Mouse (Mus musculus) limb, embryonic 13.5 days (tissue): ENCODE measurements around the gene Zfp408. TPM values are rescaled to one million over a fixed set of nuclear protein-coding genes. Genes with fewer than 3 reads are reported as not detected.
"Not testable (repeated sequence)": the region's sequence is repeated elsewhere in the genome, so short reads cannot be mapped to it uniquely, and the experiment has no call there.

Source experiments
- ATAC-seq: fragments of 200-750 bp; cut with Nextera tagmentation; 2 replicates; pipeline ENCODE4 v1.8.0; 2017; ENCODE audit warnings: low read depth, moderate number of reproducible peaks, moderate TSS enrichment; ENCODE audit not compliant: low FRiP score
- H3K27ac ChIP-seq: fragments of 300-500 bp; sonication (generic); 2 replicates; pipeline ENCODE4 v1.5.1; 2015; ENCODE audit warnings: inconsistent platforms, mild to moderate bottlenecking, moderate library complexity
- H3K27me3 ChIP-seq: fragments of 300-500 bp; sonication (generic); 2 replicates; pipeline ENCODE4 v1.6.1; 2015; ENCODE audit warnings: mild to moderate bottlenecking, inconsistent platforms
- H3K36me3 ChIP-seq: fragments of 300-500 bp; sonication (generic); 2 replicates; pipeline ENCODE4 v1.6.1; 2015; ENCODE audit warnings: inconsistent platforms, mild to moderate bottlenecking, moderate library complexity
- H3K4me1 ChIP-seq: fragments of 300-500 bp; sonication (generic); 2 replicates; pipeline ENCODE4 v1.6.1; 2015; ENCODE audit warnings: inconsistent platforms
- H3K4me2 ChIP-seq: fragments of 300-500 bp; sonication (generic); replicated peaks from 2 replicates; pipeline ENCODE4 v1.6.1; 2015; ENCODE audit warnings: inconsistent platforms, mild to moderate bottlenecking, moderate library complexity
- H3K4me3 ChIP-seq: fragments of 300-500 bp; sonication (generic); 2 replicates; pipeline ENCODE4 v1.5.1; 2015; ENCODE audit warnings: moderate library complexity, mild to moderate bottlenecking, inconsistent platforms
- H3K9ac ChIP-seq: fragments of 300-500 bp; sonication (generic); 2 replicates; pipeline ENCODE4 v1.6.1; 2015; ENCODE audit warnings: mild to moderate bottlenecking, inconsistent platforms
- H3K9me3 ChIP-seq: fragments of 300-500 bp; sonication (generic); 2 replicates; pipeline ENCODE4 v1.6.1; 2016; ENCODE audit warnings: inconsistent platforms
- WGBS: fragments of 180-500 bp; shearing (Covaris S2); methylation state at CpG from one replicate; pipeline ENCODE4 v1.1.7; 2015; 5-methylcytosine and 5-hydroxymethylcytosine counted together
- polyA plus RNA-seq: library from polyadenylated mRNA; unstranded; fragments of >200 nt; fragmentation: Nextera tagmentation; extraction: Ambion mirVana; gene quantifications from 2 replicates; pipeline ENCODE4 v1.2.1, GENCODE M21; 2015

Gene Zfp408
- polyA plus RNA-seq, 1 experiment from 2014 or later = 15.6 TPM

DNA sequence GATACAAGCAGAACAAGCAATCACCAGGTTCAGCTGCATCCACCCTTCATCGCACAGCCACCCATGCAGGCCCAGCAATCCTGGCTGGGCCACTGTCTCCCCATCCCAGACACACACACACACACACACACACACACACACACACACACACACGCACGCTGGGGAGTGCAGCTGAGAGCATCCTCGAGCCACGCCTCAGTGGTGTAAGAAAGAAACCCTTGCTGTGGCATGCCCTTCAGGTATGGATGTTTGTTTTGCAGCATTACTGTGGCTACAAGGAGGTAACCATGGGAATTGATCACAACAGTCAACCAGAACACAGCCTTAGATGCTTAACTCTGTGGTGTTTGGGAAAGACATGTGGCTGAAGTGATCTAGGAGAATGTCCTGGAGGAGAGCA lies 17.3 kb downstream of the Zfp408 start:
- Histone ChIP-seq H3K27me3 (no peaks in the 10 kb centered on the region), H3K9me3 (no peaks in the 10 kb centered on the region)

DNA sequence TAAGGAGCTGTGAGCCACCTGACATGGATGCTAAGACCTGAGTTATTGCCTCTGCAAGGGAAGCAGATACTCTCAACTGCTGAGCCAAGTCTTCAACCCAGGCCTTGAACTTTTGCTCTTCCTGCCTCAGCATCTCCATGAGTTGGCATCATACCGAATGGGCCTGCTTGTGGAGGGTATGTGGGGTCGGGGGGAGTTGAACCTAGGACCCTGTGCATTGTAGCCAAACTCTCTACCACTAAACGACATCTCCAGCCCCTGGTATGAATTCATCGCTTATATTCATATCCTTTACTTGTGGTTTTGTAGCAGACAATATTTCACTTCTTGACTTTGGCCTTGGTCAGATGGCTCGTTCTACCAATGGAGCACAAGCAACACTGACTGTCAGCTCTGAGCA lies 17.8 kb downstream of the Zfp408 start:
- H3K4me2 ChIP-seq = no peak overlapping the region
- 85% methylated on average over 5 of the region's 5 CpGs for WGBS
- H3K4me3 ChIP-seq = no peak overlapping the region
- H3K4me1 ChIP-seq = no peaks in the 10 kb centered on the region
- no peaks in the 10 kb centered on the region for H3K27me3 ChIP-seq
- no peak overlapping the region for H3K27ac ChIP-seq
- H3K36me3 ChIP-seq = no peaks in the 10 kb centered on the region
- no peaks in the 10 kb centered on the region for H3K9me3 ChIP-seq
- ATAC-seq = no peak
- H3K9ac ChIP-seq = no peak overlapping the region

More for the DNA sequence above, 17.3 kb downstream of the Zfp408 start:
- 75% methylated on average over 5 of the region's 5 CpGs for WGBS
- Histone ChIP-seq H3K4me1 (no peaks in the 10 kb centered on the region), H3K9ac (no peak overlapping the region), H3K4me3 (no peak overlapping the region), H3K27ac (no peak overlapping the region), H3K4me2 (no peak overlapping the region), H3K36me3 (no peaks in the 10 kb centered on the region)
- ATAC-seq = no peak

DNA sequence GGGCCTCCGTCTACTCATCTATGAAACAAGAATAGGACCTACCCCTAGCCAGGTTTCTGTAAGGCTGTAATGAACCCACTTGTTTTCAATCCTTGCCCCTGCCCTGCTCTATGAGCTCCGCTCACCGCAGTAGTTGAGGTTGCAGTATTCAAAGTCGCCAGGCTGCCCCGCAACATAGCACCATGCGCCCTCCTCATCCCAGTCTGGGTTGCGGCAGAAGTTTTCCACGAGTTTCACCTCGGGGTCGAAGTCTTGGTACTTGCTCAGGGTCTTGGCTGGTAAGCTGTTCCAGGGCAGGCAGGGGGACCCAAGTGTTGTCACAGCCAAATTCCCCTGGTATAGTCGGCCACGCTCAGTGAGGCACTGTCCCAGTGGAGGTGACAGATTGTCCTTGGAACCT lies 19.2 kb downstream of the Zfp408 start:
- no peak overlapping the region for H3K4me3 ChIP-seq
- H3K27ac ChIP-seq = no peak overlapping the region
- 88% methylated on average over 12 of the region's 12 CpGs for WGBS
- no peaks in the 10 kb centered on the region for H3K9me3 ChIP-seq
- no peaks in the 10 kb centered on the region for H3K4me1 ChIP-seq
- H3K4me2 ChIP-seq = no peak overlapping the region
- no peaks in the 10 kb centered on the region for H3K27me3 ChIP-seq
- ATAC-seq = no peak
- H3K36me3 ChIP-seq = no peaks in the 10 kb centered on the region
- H3K9ac ChIP-seq = no peak overlapping the region

DNA sequence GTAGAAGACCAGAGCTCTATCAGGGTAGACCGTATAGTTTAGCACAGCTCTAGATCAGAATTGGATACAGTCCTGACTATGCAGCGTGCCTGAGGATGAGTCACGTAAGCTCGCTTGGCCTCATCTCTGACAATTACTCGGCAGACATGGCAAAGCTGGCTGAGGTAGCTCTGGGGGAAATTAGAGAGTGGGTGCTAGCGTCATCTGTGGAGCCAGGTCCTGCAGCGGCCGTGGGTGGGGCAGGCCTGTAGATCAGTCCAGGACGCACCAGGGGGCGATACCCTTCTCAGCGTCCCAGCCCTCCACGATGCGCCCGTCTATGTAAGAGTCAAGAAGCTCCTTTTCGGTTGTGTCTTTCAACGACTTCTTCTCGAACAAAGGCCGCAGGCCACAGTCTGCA lies 19.9 kb downstream of the Zfp408 start:
- Histone ChIP-seq H3K36me3 (no peaks in the 10 kb centered on the region), H3K4me3 (no peak overlapping the region), H3K27me3 (no peaks in the 10 kb centered on the region), H3K4me1 (no peaks in the 10 kb centered on the region), H3K4me2 (no peak overlapping the region), H3K9me3 (no peaks in the 10 kb centered on the region), H3K9ac (no peak overlapping the region), H3K27ac (no peak overlapping the region)
- 85% methylated on average over 18 of the region's 18 CpGs for WGBS
- ATAC-seq = no peak

DNA sequence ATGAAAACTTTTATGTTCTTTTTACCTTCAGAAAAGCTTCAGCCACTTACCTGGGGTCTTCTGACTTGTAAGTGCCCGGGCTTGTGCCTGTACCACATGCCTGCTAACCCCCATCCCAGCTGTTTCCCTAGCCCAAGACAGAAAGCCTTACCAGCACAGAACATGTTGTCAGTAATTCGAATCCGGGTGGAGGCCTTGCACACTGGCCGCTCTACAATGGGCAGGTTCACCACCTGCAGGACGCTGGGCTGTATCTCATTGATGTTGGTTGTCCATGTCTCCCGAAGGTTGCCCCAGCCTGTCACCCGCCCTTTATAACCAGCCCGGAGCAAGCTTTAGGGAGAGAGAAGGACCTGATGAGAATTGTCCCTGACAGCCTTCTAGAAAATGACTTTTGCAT lies 21.4 kb downstream of the Zfp408 start:
- H3K27ac ChIP-seq = no peak overlapping the region
- H3K4me1 ChIP-seq = no peaks in the 10 kb centered on the region
- no peak overlapping the region for H3K9ac ChIP-seq
- WGBS = 87% methylated on average over 8 of the region's 8 CpGs
- H3K36me3 ChIP-seq = peaks cover 9% of the 10 kb centered on the region
- H3K9me3 ChIP-seq = no peaks in the 10 kb centered on the region
- no peak for ATAC-seq
- no peak overlapping the region for H3K4me3 ChIP-seq
- H3K27me3 ChIP-seq = no peaks in the 10 kb centered on the region
- H3K4me2 ChIP-seq = no peak overlapping the region

DNA sequence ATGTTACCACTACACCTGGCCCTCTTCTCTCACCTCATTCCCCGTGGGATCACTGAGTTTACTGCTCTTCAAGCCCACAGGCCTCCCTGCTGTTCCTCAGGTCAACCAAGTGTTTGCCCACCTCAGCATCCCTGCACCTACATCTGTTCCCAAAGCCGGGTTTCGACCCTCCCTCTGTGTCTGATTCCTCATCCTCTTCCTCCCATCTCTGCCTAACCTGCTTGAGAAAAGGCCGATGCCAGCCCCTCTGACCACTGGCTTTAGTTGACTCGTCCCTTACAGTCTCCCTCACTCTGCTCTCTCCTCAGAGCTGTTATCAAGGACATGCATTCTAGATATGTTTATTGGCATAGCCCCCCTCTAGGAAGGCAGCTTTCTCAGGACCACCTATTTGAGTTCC lies 22.1 kb downstream of the Zfp408 start:
- Histone ChIP-seq H3K27ac (no peak overlapping the region), H3K27me3 (no peaks in the 10 kb centered on the region), H3K36me3 (peaks cover 16% of the 10 kb centered on the region), H3K9ac (no peak overlapping the region), H3K9me3 (no peaks in the 10 kb centered on the region), H3K4me2 (no peak overlapping the region), H3K4me1 (no peaks in the 10 kb centered on the region), H3K4me3 (no peak overlapping the region)
- no peak for ATAC-seq
- 73% methylated on average over 5 of the region's 5 CpGs for WGBS

DNA sequence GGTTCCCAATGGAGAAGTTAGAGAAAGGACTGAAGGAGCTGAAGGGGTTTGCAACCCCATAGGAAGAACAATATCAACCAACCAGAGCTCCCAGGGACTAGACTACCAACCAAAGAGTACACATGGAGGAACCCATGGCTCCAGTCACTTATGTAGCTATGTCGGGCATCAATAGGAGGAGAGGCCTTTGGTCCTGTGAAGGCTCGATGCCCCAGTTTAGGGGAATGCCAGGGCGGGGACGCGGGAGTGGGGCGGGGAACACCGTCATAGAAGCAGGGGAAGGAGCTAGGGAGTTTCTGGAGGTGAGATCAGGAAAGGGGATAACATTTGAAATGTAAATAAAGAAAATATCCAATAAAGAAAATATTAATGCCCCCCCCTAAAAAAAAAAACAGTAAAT lies 26.2 kb downstream of the Zfp408 start:
- H3K27me3 ChIP-seq, H3K27ac ChIP-seq, ATAC-seq, H3K9ac ChIP-seq, H3K4me3 ChIP-seq, H3K9me3 ChIP-seq, H3K4me2 ChIP-seq, H3K4me1 ChIP-seq: not testable (repeated sequence)
- peaks cover 55% of the 10 kb centered on the region for H3K36me3 ChIP-seq
- 95% methylated on average over 7 of the region's 7 CpGs for WGBS

DNA sequence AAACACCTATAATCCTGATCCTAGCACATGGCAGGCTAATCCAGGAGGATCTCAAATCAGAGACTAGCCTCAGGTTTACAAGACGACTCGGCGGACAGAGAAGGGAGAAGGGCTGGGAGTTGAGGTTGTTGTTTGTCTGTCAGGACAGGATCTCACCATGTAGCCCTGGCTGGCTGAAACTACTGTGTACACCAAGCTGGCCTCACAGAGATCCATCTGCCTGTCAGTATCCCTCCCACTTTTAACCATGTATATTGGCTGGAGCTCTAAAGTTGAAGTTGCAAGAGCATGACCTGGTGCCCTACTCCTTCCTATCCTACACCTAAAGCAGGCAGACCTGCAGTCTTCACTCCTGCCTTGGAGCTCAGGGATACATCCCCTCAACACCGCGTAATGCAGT lies 27.2 kb downstream of the Zfp408 start:
- Histone ChIP-seq H3K36me3 (peaks cover 65% of the 10 kb centered on the region), H3K4me1 (no peaks in the 10 kb centered on the region), H3K9ac (no peak overlapping the region), H3K4me3 (no peak overlapping the region), H3K4me2 (no peak overlapping the region), H3K27me3 (no peaks in the 10 kb centered on the region), H3K9me3 (no peaks in the 10 kb centered on the region), H3K27ac (no peak overlapping the region)
- 96% methylated on average over 5 of the region's 5 CpGs for WGBS
- no peak for ATAC-seq

DNA sequence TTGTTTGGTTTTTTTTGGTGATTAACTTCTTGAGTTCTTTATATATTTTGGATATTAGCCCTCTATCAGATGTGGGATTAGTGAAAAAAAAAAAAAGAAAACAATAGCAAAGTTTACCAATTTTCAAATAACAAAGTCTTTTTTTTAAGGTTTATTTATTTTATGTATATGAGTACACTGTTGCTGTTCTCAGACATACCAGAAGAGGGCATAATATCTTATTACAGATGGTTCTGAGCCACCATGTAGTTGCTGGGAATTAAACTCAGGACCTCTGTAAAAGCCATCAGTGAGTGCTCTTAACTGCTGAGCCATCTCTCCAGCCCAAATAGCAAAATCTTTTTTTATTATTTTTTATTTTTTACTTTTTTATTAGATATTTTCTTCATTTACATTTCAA lies 40.2 kb downstream of the Zfp408 start:
- H3K4me3 ChIP-seq, H3K27me3 ChIP-seq, H3K9ac ChIP-seq, H3K27ac ChIP-seq, H3K4me1 ChIP-seq, H3K9me3 ChIP-seq, H3K4me2 ChIP-seq, ATAC-seq: not testable (repeated sequence)
- H3K36me3 ChIP-seq = peaks cover 74% of the 10 kb centered on the region

DNA sequence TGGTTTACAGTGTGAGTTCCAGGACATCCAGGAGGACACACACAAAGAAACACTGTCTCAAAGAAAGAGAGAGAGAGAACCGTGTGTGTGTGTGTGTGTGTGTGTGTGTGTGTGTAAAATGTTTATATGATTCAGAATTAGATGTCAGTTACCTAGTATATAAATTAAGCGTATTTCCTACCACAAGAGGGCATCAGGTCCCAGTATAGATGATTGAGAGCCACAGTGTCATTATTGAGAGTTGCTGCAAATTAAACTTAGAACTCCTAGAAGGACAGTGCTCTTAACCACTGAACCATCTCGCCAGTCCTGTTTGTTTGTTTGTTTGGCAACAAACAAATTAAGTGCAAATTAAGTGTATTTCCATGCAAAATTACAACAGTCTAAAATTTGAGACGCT lies 47.2 kb downstream of the Zfp408 start:
- Histone ChIP-seq H3K27ac (no peak overlapping the region), H3K27me3 (no peaks in the 10 kb centered on the region), H3K9ac (no peak overlapping the region), H3K4me2 (no peak overlapping the region), H3K4me1 (no peaks in the 10 kb centered on the region), H3K4me3 (no peak overlapping the region), H3K36me3 (peaks cover 85% of the 10 kb centered on the region), H3K9me3 (no peaks in the 10 kb centered on the region)
- no peak for ATAC-seq
- whole genome bisulfite sequencing = 86% methylated on average over 4 of the region's 4 CpGs

DNA sequence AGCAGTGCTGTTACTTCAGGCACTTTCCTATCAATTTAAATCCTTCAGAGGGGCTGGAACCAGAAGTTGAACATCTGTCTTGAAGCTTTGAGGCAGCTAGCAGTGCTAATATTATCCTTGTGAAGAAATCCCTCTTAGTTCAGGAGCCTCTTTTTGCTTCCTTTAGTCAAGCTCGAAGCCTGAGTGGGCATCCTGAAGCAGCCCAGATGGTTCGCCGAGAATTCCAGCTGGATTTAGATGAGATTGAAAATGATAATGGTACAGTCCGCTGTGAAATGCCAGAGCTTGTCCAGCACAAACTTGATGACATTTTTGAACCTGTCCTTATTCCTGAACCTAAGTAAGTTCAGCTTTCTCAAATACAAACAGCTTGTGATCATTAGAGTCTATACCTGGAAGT lies 49.1 kb downstream of the Zfp408 start:
- ATAC-seq = no peak
- Histone ChIP-seq H3K4me3 (no peak overlapping the region), H3K4me2 (no peak overlapping the region), H3K27ac (no peak overlapping the region), H3K4me1 (no peaks in the 10 kb centered on the region), H3K9me3 (no peaks in the 10 kb centered on the region), H3K36me3 (peaks cover 88% of the 10 kb centered on the region), H3K9ac (no peak overlapping the region), H3K27me3 (no peaks in the 10 kb centered on the region)
- WGBS = 94% methylated on average over 4 of the region's 4 CpGs
